Mouse (Mus musculus) limb, embryonic 15.5 days (tissue): ENCODE data around the gene Jpt1. TPM values are rescaled to one million over a fixed set of nuclear protein-coding genes. Genes with fewer than 3 reads are reported as not detected.

Experiments
- ATAC-seq: fragments of 200-750 bp; cut with Nextera tagmentation; 2 replicates; pipeline ENCODE4 v1.8.0; 2017; ENCODE audit warnings: low read depth, moderate TSS enrichment; ENCODE audit not compliant: insufficient number of reproducible peaks, low FRiP score, low TSS enrichment
- H3K27ac ChIP-seq: fragments of 300-500 bp; sonication (generic); 2 replicates; pipeline ENCODE4 v1.5.1; 2015; ENCODE audit warnings: moderate library complexity, mild to moderate bottlenecking, inconsistent platforms
- H3K27me3 ChIP-seq: fragments of 300-500 bp; sonication (generic); 2 replicates; pipeline ENCODE4 v1.6.1; 2015; ENCODE audit warnings: inconsistent platforms
- H3K36me3 ChIP-seq: fragments of 300-500 bp; sonication (generic); 2 replicates; pipeline ENCODE4 v1.6.1; 2015; ENCODE audit warnings: inconsistent platforms
- H3K4me1 ChIP-seq: fragments of 300-500 bp; sonication (generic); 2 replicates; pipeline ENCODE4 v1.6.1; 2015; ENCODE audit warnings: inconsistent platforms
- H3K4me2 ChIP-seq: fragments of 300-500 bp; sonication (generic); 2 replicates; pipeline ENCODE4 v1.6.1; 2015; ENCODE audit warnings: mild to moderate bottlenecking, inconsistent platforms
- H3K4me3 ChIP-seq: fragments of 300-500 bp; sonication (generic); 2 replicates; pipeline ENCODE4 v1.5.1; 2015; ENCODE audit warnings: mild to moderate bottlenecking, inconsistent platforms
- H3K9ac ChIP-seq: fragments of 300-500 bp; sonication (generic); 2 replicates; pipeline ENCODE4 v1.6.1; 2015; ENCODE audit warnings: inconsistent platforms
- H3K9me3 ChIP-seq: fragments of 300-500 bp; sonication (generic); 2 replicates; pipeline ENCODE4 v1.6.1; 2016; ENCODE audit warnings: inconsistent platforms
- WGBS: fragments of 180-500 bp; shearing (Covaris S2); methylation state at CpG from one replicate; pipeline ENCODE4 v1.1.7; 2015; 5-methylcytosine and 5-hydroxymethylcytosine counted together
- microRNA-seq: library from miRNA; unstranded; fragments of <30 nt; microRNA quantifications from one replicate; pipeline ENCODE4, GENCODE M21; 2016
- polyA plus RNA-seq: library from polyadenylated mRNA; unstranded; fragments of >200 nt; fragmentation: Nextera tagmentation; extraction: Ambion mirVana; gene quantifications from 2 replicates; pipeline ENCODE4 v1.2.1, GENCODE M21; 2015

Jpt1 gene
- polyA plus RNA-seq, 1 experiment from 2014 or later = 495 TPM

DNA sequence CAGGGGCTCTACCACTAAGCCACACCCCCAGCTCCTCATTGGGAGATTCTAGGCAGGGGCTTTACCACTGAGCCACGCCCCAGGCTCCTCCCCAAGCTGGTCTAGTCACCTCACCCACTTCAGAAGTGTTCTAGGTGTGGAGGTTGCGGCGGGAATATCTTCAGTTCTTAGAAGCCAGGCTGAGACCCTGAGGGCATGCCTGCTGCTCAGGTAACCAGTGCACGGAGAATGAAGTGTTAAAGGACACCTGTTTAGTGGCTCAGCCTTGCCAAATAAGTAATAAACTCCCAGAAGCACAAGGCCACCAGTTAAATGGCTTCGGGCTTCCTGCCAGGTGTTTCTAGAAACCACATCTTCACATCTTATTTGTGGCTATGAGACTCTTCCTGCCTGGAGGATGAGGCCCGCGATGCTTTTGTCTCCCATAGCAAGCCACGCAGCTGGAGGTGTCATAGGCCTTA lies 62.4 kb downstream of the Jpt1 start:
- Histone ChIP-seq H3K27ac (no peak overlapping the region), H3K9me3 (no peaks in the 10 kb centered on the region), H3K9ac (no peak overlapping the region), H3K36me3 (no peaks in the 10 kb centered on the region), H3K4me1 (no peaks in the 10 kb centered on the region), H3K27me3 (no peaks in the 10 kb centered on the region), H3K4me3 (no peak overlapping the region), H3K4me2 (no peak overlapping the region)
- ATAC-seq = no peak
- WGBS = 63% methylated on average over 8 of the region's 8 CpGs

DNA sequence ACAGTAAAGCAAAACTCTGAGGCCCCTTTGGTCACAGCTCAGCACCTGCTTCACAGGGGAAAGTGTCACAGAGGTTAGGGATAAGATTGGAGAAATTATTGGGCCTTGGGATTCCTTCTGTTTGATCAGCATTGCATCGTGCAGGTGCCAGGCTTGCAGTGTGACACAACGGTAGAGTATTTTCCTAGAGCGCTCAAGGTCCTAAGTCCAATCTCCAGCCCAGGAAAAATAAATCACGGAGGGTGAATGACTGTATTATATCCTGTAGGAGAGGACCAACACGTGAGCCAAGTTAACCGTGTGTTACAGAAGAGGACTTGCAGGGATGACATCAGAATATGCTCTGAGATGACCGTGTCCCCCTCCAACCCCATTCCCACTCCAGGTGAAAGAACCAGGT lies 64.0 kb downstream of the Jpt1 start:
- WGBS = 77% methylated on average over 7 of the region's 7 CpGs
- Histone ChIP-seq H3K4me2 (no peak overlapping the region), H3K27me3 (no peaks in the 10 kb centered on the region), H3K36me3 (no peaks in the 10 kb centered on the region), H3K4me1 (no peaks in the 10 kb centered on the region), H3K9ac (no peak overlapping the region), H3K4me3 (no peak overlapping the region), H3K9me3 (no peaks in the 10 kb centered on the region), H3K27ac (no peak overlapping the region)
- no peak for ATAC-seq

DNA sequence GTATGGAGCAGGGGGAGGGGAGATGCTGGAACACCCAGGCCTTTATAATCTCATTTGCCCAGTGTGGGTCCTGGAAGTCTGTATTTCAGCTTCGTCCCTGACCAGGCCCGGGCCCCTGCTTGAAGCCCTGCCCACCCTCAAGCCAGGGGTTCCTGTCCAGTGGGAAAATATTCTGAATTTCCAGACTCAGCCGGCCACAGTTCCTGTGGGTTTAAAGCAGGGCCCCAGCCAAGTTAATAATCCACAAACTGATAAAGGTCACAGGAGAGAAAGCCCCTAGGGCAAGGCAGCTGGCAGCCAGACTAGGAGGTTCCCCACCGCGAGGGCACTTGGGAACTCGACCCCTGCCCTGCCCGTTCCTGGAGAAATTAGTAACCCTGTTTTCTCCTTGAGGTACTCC lies 65.2 kb downstream of the Jpt1 start:
- no peak overlapping the region for H3K9ac ChIP-seq
- no peaks in the 10 kb centered on the region for H3K36me3 ChIP-seq
- no peaks in the 10 kb centered on the region for H3K9me3 ChIP-seq
- no peaks in the 10 kb centered on the region for H3K4me1 ChIP-seq
- WGBS = 30% methylated on average over 7 of the region's 7 CpGs
- no peak for ATAC-seq
- H3K4me3 ChIP-seq = no peak overlapping the region
- H3K27me3 ChIP-seq = no peaks in the 10 kb centered on the region
- no peak overlapping the region for H3K27ac ChIP-seq
- no peak overlapping the region for H3K4me2 ChIP-seq

DNA sequence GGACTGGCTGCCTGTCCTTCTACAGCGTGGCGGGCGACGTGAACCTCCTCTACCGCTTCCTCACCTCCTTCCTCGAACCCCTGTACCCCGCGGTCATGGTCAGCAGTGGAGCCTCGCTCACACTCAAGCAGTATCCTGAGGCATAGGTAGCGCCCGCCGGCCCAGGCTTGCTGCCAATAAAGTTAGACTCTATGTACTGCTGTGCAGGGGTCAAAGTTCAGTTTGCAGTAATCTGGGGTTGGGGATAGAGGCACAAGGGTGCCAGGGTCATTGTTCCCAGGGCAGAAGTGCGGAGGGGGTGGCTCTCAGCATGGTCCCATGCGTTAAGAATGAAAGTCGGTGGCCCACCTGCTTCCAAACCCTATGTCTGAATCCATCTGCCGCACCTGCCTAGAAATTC lies 66.1 kb downstream of the Jpt1 start:
- H3K27me3 ChIP-seq = no peaks in the 10 kb centered on the region
- H3K27ac ChIP-seq = no peak overlapping the region
- WGBS = 85% methylated on average over 16 of the region's 16 CpGs
- no peak for ATAC-seq
- no peak overlapping the region for H3K4me2 ChIP-seq
- H3K9ac ChIP-seq = no peak overlapping the region
- no peak overlapping the region for H3K4me3 ChIP-seq
- H3K9me3 ChIP-seq = no peaks in the 10 kb centered on the region
- no peaks in the 10 kb centered on the region for H3K4me1 ChIP-seq
- H3K36me3 ChIP-seq = no peaks in the 10 kb centered on the region

Small RNA genes lying within 50 kb of the gene (microRNA-seq; reads per million reads assigned to microRNA genes)
- gene Mir3968 = not detected

Other genes with a start within 250 kb of the Jpt1 start
- 0.05 TPM in 1 of 2 replicates, not detected in the other for gene Grin2c, start 247.1 kb downstream of the Jpt1 start, polyA plus RNA-seq
- 15.2 and 16.6 TPM in 2 replicates for gene Fdxr, start 237.3 kb downstream of the Jpt1 start, polyA plus RNA-seq
- gene Fads6, start 216.7 kb downstream of the Jpt1 start, polyA plus RNA-seq = 0.16 and 0.24 TPM in 2 replicates
- 0.31 TPM in 1 of 2 replicates, not detected in the other for gene Otop2, start 207.2 kb downstream of the Jpt1 start, polyA plus RNA-seq
- gene Ush1g, start 192.3 kb downstream of the Jpt1 start, polyA plus RNA-seq = 0.04 TPM in 1 of 2 replicates, not detected in the other
- gene Otop3, start 179.7 kb downstream of the Jpt1 start, polyA plus RNA-seq = 0.10 and 0.11 TPM in 2 replicates
- 3.8 and 3.9 TPM in 2 replicates for gene Hid1, start 146.6 kb downstream of the Jpt1 start, polyA plus RNA-seq
- gene Cdr2l, start 132.5 kb downstream of the Jpt1 start, polyA plus RNA-seq = 9.2 and 10.8 TPM in 2 replicates
- gene Mrpl58, start 110.6 kb downstream of the Jpt1 start, polyA plus RNA-seq = 141 and 142 TPM in 2 replicates
- gene Atp5h, start 94.4 kb downstream of the Jpt1 start, polyA plus RNA-seq = 766 and 816 TPM in 2 replicates
- gene Kctd2, start 94.3 kb downstream of the Jpt1 start, polyA plus RNA-seq = 9.9 and 15.1 TPM in 2 replicates
- gene Trim80, start 73.8 kb downstream of the Jpt1 start, polyA plus RNA-seq = not detected in 2 replicates
- not detected in 2 replicates for gene Slc16a5, start 51.9 kb downstream of the Jpt1 start, polyA plus RNA-seq
- 7.2 and 7.8 TPM in 2 replicates for gene Armc7, start 38.7 kb downstream of the Jpt1 start, polyA plus RNA-seq
- 81.6 and 82.1 TPM in 2 replicates for gene Nt5c, start 22.5 kb downstream of the Jpt1 start, polyA plus RNA-seq
- 765 and 837 TPM in 2 replicates for gene Sumo2, start 21.9 kb upstream of the Jpt1 start, polyA plus RNA-seq
- gene Nup85, start 50.0 kb upstream of the Jpt1 start, polyA plus RNA-seq = 140 and 146 TPM in 2 replicates
- 88.2 and 90.9 TPM in 2 replicates for gene Mrps7, start 89.5 kb upstream of the Jpt1 start, polyA plus RNA-seq
- gene Gga3, start 89.7 kb upstream of the Jpt1 start, polyA plus RNA-seq = 17.5 and 18.0 TPM in 2 replicates
- gene Mif4gd, start 98.6 kb upstream of the Jpt1 start, polyA plus RNA-seq = 27.6 and 29.1 TPM in 2 replicates
- gene Slc25a19, start 113.9 kb upstream of the Jpt1 start, polyA plus RNA-seq = 24.0 and 24.7 TPM in 2 replicates
- gene Grb2, start 194.2 kb upstream of the Jpt1 start, polyA plus RNA-seq = 87.7 and 93.9 TPM in 2 replicates